Mouse (Mus musculus): ENCODE data around the gene Gng12. TPM values are rescaled to one million over a fixed set of nuclear protein-coding genes. Genes with fewer than 3 reads are reported as not detected.

Gng12 gene
- total and polyA plus RNA-seq, 2 experiments from 2014 or later = 20.1 to 41.0 TPM

DNA sequence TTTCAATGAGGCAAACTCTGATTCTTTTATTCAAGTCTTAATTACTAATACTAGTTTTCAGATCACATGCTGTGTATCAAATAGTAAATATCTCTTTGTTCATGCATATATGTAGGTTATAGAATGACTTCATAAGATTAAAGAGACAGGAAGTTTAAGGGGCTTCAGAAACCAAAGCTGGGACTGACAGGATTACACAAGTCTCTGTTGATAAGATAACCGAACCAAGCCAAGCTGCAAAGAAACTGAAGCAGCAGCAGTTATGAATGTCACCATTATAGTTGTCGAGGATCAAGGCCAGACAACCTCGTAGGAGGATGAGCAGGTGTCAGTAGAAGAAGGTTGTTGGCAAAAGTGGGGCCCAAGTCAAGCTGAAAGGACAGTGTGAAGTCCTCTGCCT is 52.7 kb downstream of the Gng12 start:
- no peak for ATAC-seq (ENCODE audit: insufficient read depth, low read depth)
- WGBS = 23% methylated on average over 3 of the region's 3 CpGs

DNA sequence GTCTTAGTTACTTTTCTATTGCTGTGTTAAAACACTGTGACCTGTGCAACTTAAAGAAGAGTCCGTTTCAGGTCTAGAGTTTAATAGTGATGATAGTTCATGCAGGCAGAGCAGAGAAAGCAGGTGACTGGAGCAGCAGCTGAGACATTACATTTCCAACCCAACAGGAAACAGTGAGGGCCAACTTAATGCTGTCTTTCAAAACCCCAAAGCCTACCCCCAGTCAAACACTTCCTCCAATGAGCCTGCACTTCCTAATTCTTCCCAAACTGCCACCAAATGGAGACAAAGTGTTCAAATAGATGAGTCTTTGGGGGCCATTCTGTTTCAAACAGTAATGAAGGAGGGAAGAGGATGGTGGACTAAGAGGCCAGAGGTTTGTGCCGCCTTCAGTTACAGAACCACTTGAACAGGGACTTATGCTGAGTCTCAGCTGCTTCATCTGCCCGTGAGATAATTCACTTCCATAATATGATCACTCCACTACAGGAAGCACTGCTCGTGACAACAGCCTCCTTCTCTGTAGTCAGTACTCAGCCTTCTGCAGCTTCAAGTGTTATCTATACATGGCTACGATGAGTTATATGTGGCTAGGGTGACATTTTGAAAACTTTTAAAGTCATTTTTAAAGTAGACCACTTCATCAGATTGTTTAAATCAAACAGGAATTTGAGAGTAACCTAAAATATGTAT is 55.7 kb downstream of the Gng12 start:
- H3K27me3 ChIP-seq (ENCODE audit: control insufficient read depth, insufficient read depth, low read length) = no peaks in the 10 kb centered on the region
- H3K27ac ChIP-seq (ENCODE audit: low read depth) = no peak overlapping the region
- H3K36me3 ChIP-seq (replicated peaks; ENCODE audit: control insufficient read depth, insufficient read depth, low read length) = no peaks in the 10 kb centered on the region
- WGBS = 68% methylated on average over 5 of the region's 5 CpGs
- H3K9ac ChIP-seq (replicated peaks; ENCODE audit: low read depth, low read length) = no peak overlapping the region
- H3K9me3 ChIP-seq (replicated peaks; ENCODE audit: control insufficient read depth, low read length) = no peaks in the 10 kb centered on the region
- H3K4me3 ChIP-seq (ENCODE audit: low read depth, low read length) = no peak overlapping the region
- peaks cover 6% of the 10 kb centered on the region for H3K4me1 ChIP-seq (ENCODE audit: control insufficient read depth, insufficient read depth)
- no peak for DNase-seq (ENCODE audit: low spot score)
- ATAC-seq (ENCODE audit: insufficient read depth, low read depth) = no peak
- H3K4me2 ChIP-seq (ENCODE audit: low read depth, low read length) = no peak overlapping the region
- TF ChIP-seq EP300 (IDR thresholded peaks at IDR 0.05; ENCODE audit: low read depth) (no peak), CTCF (IDR thresholded peaks at IDR 0.05; ENCODE audit: low read depth) (no peak)

More for the DNA sequence above, 52.7 kb downstream of the Gng12 start:
- TF ChIP-seq EP300 (IDR thresholded peaks at IDR 0.05; ENCODE audit: low read depth) (no peak), CTCF (IDR thresholded peaks at IDR 0.05; ENCODE audit: low read depth) (no peak)
- H3K4me2 ChIP-seq (ENCODE audit: low read depth, low read length) = no peak overlapping the region
- H3K9me3 ChIP-seq (replicated peaks; ENCODE audit: control insufficient read depth, low read length) = no peaks in the 10 kb centered on the region
- no peak overlapping the region for H3K9ac ChIP-seq (replicated peaks; ENCODE audit: low read depth, low read length)
- H3K36me3 ChIP-seq (replicated peaks; ENCODE audit: control insufficient read depth, insufficient read depth, low read length) = no peaks in the 10 kb centered on the region
- no peak overlapping the region for H3K4me3 ChIP-seq (ENCODE audit: low read depth, low read length)
- H3K27me3 ChIP-seq (ENCODE audit: control insufficient read depth, insufficient read depth, low read length) = no peaks in the 10 kb centered on the region
- no peak overlapping the region for H3K27ac ChIP-seq (ENCODE audit: low read depth)
- peaks cover 2% of the 10 kb centered on the region for H3K4me1 ChIP-seq (ENCODE audit: control insufficient read depth, insufficient read depth)
- DNase-seq (ENCODE audit: low spot score) = no peak

DNA sequence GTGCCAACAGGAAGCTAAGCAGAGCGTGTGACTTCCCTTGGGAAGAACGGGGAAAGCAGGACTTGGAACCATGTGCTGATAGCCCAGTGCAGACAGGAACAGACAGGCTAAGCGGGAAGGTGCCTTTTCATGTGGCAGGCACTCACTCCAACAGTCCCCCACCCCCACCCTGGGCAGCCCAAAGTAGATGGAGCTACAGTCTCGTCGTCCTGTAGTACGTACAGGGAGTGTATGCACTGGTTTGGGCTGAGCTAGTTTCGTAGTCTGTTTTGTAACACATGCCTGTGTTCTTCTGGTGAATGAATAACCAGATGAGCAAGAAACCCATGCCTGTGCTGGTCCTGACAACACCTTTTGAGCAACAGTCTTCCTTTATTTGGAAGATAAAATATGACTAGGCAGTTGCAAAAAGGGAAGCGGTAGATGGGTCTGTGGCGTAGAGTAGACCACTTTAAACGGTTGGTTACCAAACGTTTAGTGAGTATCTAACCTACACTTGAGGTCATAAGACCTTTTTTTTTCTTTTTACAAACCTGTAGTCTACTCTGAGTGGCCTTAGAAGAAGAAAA is 57.8 kb downstream of the Gng12 start:
- Histone ChIP-seq H3K9me3 (replicated peaks; ENCODE audit: control insufficient read depth, low read length) (no peaks in the 10 kb centered on the region), H3K4me2 (ENCODE audit: low read depth, low read length) (peak overlapping the region; percentile 1; the same call in 1 of the 2 replicates), H3K9ac (replicated peaks; ENCODE audit: low read depth, low read length) (no peak overlapping the region), H3K4me1 (ENCODE audit: control insufficient read depth, insufficient read depth) (peaks cover 6% of the 10 kb centered on the region), H3K4me3 (ENCODE audit: low read depth, low read length) (no peak overlapping the region), H3K27ac (ENCODE audit: low read depth) (no peak overlapping the region), H3K27me3 (ENCODE audit: control insufficient read depth, insufficient read depth, low read length) (no peaks in the 10 kb centered on the region), H3K36me3 (replicated peaks; ENCODE audit: control insufficient read depth, insufficient read depth, low read length) (no peaks in the 10 kb centered on the region)
- no peak for TF ChIP-seq EP300 (IDR thresholded peaks at IDR 0.05; ENCODE audit: low read depth)
- DNase-seq (ENCODE audit: low spot score) (no peak), ATAC-seq (ENCODE audit: insufficient read depth, low read depth) (peak; percentile 62; the same call in 1 of the 2 replicates)
- 49% methylated on average over 11 of the region's 11 CpGs for WGBS

DNA sequence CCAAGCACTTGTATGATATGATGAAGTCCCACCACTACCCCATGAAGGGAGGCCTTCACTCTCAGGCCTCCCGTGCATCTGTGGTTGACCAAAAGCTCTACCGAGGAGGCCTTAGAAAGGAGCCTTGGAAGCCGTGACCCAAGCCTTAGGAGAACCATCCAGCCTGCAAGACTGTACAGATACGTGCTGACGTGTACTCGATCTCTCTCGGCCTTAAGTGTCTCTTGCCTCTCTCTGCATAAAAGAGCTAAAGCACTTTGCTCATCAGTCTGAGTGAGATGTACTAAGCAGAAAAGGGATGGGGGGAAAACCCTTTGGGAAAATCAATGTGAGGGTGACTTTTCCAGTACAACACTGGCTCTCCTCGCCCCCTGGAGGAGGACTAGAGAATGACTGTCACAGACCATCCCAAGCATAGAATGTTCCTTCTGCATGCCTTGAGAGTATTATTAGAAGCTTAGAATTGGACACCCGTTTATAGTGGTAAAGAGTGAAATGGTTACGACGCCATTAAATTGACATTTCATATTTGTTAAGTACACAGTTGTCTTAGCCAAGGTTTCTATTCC is 59.0 kb downstream of the Gng12 start:
- H3K4me1 ChIP-seq (ENCODE audit: control insufficient read depth, insufficient read depth) = peaks cover 7% of the 10 kb centered on the region
- WGBS = 81% methylated on average over 11 of the region's 11 CpGs
- TF ChIP-seq EP300 (IDR thresholded peaks at IDR 0.05; ENCODE audit: low read depth) (no peak), CTCF (IDR thresholded peaks at IDR 0.05; ENCODE audit: low read depth) (peak; percentile 61)
- H3K4me2 ChIP-seq (ENCODE audit: low read depth, low read length) = no peak overlapping the region
- no peaks in the 10 kb centered on the region for H3K36me3 ChIP-seq (replicated peaks; ENCODE audit: control insufficient read depth, insufficient read depth, low read length)
- no peaks in the 10 kb centered on the region for H3K27me3 ChIP-seq (ENCODE audit: control insufficient read depth, insufficient read depth, low read length)
- no peak overlapping the region for H3K27ac ChIP-seq (ENCODE audit: low read depth)
- DNase-seq (ENCODE audit: low spot score) (no peak), ATAC-seq (ENCODE audit: insufficient read depth, low read depth) (no peak)
- H3K4me3 ChIP-seq (ENCODE audit: low read depth, low read length) = no peak overlapping the region
- H3K9me3 ChIP-seq (replicated peaks; ENCODE audit: control insufficient read depth, low read length) = no peaks in the 10 kb centered on the region
- no peak overlapping the region for H3K9ac ChIP-seq (replicated peaks; ENCODE audit: low read depth, low read length)

DNA sequence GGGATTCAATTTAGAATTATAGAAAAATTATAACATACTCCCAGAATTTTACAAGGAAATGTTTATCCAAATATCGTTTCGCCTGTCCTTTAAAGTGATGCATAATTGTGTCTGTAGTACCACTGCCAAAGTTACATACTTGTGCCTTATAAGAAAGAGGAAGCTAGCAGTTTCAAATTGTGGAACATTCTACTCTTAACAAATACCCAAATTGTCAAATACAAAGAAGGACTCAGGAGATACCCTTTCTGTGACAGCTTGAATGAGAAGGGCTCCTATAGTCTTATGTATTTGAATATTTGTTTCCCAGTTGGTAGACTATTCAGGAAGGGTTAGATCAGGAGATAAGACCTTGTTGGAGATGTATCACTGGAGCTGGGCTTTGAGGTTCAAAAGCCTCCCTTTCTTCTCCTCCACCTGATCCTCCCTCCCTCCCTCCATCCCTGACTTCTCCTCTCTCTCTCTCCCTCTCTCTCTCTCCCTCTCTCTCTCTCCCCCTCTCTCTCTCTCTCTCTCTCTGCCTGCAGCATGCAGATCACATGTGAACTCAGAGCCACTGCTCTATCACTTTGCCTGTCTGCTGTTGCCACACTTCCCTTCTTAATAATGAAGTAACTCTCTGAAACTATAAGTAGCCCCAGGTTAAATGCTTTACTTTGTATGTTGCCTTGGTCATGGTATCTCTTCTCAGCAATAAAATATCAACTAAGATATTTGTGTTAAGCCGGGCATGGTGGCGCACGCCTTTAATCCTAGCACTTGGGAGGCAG is 62.5 kb downstream of the Gng12 start:
- Histone ChIP-seq H3K4me2 (ENCODE audit: low read depth, low read length) (no peak overlapping the region), H3K4me3 (ENCODE audit: low read depth, low read length) (no peak overlapping the region), H3K27ac (ENCODE audit: low read depth) (no peak overlapping the region), H3K9me3 (replicated peaks; ENCODE audit: control insufficient read depth, low read length) (no peaks in the 10 kb centered on the region), H3K27me3 (ENCODE audit: control insufficient read depth, insufficient read depth, low read length) (no peaks in the 10 kb centered on the region), H3K4me1 (ENCODE audit: control insufficient read depth, insufficient read depth) (peaks cover 8% of the 10 kb centered on the region), H3K9ac (replicated peaks; ENCODE audit: low read depth, low read length) (no peak overlapping the region), H3K36me3 (replicated peaks; ENCODE audit: control insufficient read depth, insufficient read depth, low read length) (peaks cover 7% of the 10 kb centered on the region)
- no peak for TF ChIP-seq EP300 (IDR thresholded peaks at IDR 0.05; ENCODE audit: low read depth)
- no peak for TF ChIP-seq CTCF (IDR thresholded peaks at IDR 0.05; ENCODE audit: low read depth)
- 90% methylated on average over 5 of the region's 5 CpGs for WGBS
- no peak for ATAC-seq (ENCODE audit: insufficient read depth, low read depth)
- DNase-seq (ENCODE audit: low spot score) = no peak

All from heart, postnatal 0 days (tissue).